Mouse (Mus musculus) forebrain, embryonic 15.5 days (tissue): ENCODE data around the gene Sft2d2. TPM values are rescaled to one million over a fixed set of nuclear protein-coding genes. Genes with fewer than 3 reads are reported as not detected.

Source experiments
- ATAC-seq: fragments of 200-750 bp; cut with Nextera tagmentation; replicated peaks from 2 replicates; pipeline ENCODE4 v1.8.0; 2017; ENCODE audit warnings: mild to moderate bottlenecking, moderate TSS enrichment, moderate library complexity
- H3K27ac ChIP-seq: fragments of 300-500 bp; sonication (generic); replicated peaks from 2 replicates; pipeline ENCODE4 v1.5.1; 2015; ENCODE audit warnings: mild to moderate bottlenecking, inconsistent platforms
- H3K27me3 ChIP-seq: fragments of 300-500 bp; sonication (generic); 2 replicates; pipeline ENCODE4 v1.6.1; 2015; ENCODE audit warnings: inconsistent platforms
- H3K36me3 ChIP-seq: fragments of 300-500 bp; sonication (generic); 2 replicates; pipeline ENCODE4 v1.6.1; 2015; ENCODE audit warnings: mild to moderate bottlenecking, inconsistent platforms
- H3K4me1 ChIP-seq: fragments of 300-500 bp; sonication (generic); 2 replicates; pipeline ENCODE4 v1.6.1; 2015; ENCODE audit warnings: inconsistent platforms
- H3K4me2 ChIP-seq: fragments of 300-500 bp; sonication (generic); replicated peaks from 2 replicates; pipeline ENCODE4 v1.6.1; 2015; ENCODE audit warnings: mild to moderate bottlenecking, inconsistent platforms
- H3K4me3 ChIP-seq: fragments of 300-500 bp; sonication (generic); 2 replicates; pipeline ENCODE4 v1.5.1; 2015; ENCODE audit warnings: mild to moderate bottlenecking, inconsistent platforms
- H3K9ac ChIP-seq: fragments of 300-500 bp; sonication (generic); replicated peaks from 2 replicates; pipeline ENCODE4 v1.6.1; 2015; ENCODE audit warnings: mild to moderate bottlenecking, inconsistent platforms
- H3K9me3 ChIP-seq: fragments of 300-500 bp; sonication (generic); 2 replicates; pipeline ENCODE4 v1.6.1; 2016; ENCODE audit warnings: inconsistent platforms
- WGBS: fragments of 180-500 bp; shearing (Covaris S2); methylation state at CpG from one replicate; pipeline ENCODE4 v1.1.7; 2015; ENCODE audit warnings: mixed read lengths; 5-methylcytosine and 5-hydroxymethylcytosine counted together
- polyA plus RNA-seq: library from polyadenylated mRNA; unstranded; fragments of >200 nt; fragmentation: Nextera tagmentation; extraction: Ambion mirVana; gene quantifications from 2 replicates; pipeline ENCODE4 v1.2.1, GENCODE M21; 2015

Sft2d2 gene
- 5.4 TPM in 2 replicates for polyA plus RNA-seq

GRCm38 (mm10) chr1:165193880-165194661 lies at the start of gene Sft2d2:
Sft2d2 (minus strand) TSS chr1:165194438.
- H3K27ac ChIP-seq, result no peak within 1 kb of the TSS; the same call in 1 of the 2 replicates
- H3K27me3 ChIP-seq, result no peaks in the 10 kb centered on the region
- ATAC-seq, result peak; percentile 81
- peak within 1 kb of the TSS; percentile 50 for H3K9ac ChIP-seq
- no peaks in the 10 kb centered on the region for H3K36me3 ChIP-seq
- peaks cover 18% of the 10 kb centered on the region for H3K4me1 ChIP-seq
- peak within 1 kb of the TSS; percentile 76 for H3K4me3 ChIP-seq
- under 1% methylated on average over 69 of the region's 69 CpGs for WGBS
- peak within 1 kb of the TSS; percentile 94 for H3K4me2 ChIP-seq
- H3K9me3 ChIP-seq, result no peaks in the 10 kb centered on the region

- H3K27ac ChIP-seq, result peak within 1 kb of the TSS; percentile 92
- H3K36me3 ChIP-seq, result no peaks in the 10 kb centered on the region
- peaks cover 23% of the 10 kb centered on the region for H3K4me1 ChIP-seq
- H3K4me2 ChIP-seq, result peak within 1 kb of the TSS; percentile 63
- peak within 1 kb of the TSS; percentile 83 for H3K9ac ChIP-seq
- no peaks in the 10 kb centered on the region for H3K27me3 ChIP-seq
- H3K4me3 ChIP-seq, result peak within 1 kb of the TSS; percentile 79
- peak; percentile 100 for ATAC-seq
- H3K9me3 ChIP-seq, result no peaks in the 10 kb centered on the region
- under 1% methylated on average over 76 of the region's 76 CpGs for WGBS
Measured at GRCm38 (mm10) chr1:165236321-165237298, 42.4 kb upstream of the Sft2d2 start, which contains the start of gene Tiprl. Tiprl (minus strand) TSS chr1:165236996.

GRCm38 (mm10) chr1:165235846-165236245 lies 41.6 kb upstream of the Sft2d2 start:
- H3K4me1 ChIP-seq, result peaks cover 23% of the 10 kb centered on the region
- H3K9ac ChIP-seq, result peak overlapping the region; percentile 83
- no peaks in the 10 kb centered on the region for H3K27me3 ChIP-seq
- H3K27ac ChIP-seq, result peak overlapping the region; percentile 92; the same call in 1 of the 2 replicates
- ATAC-seq, result no peak
- no peaks in the 10 kb centered on the region for H3K9me3 ChIP-seq
- WGBS, result 7% methylated on average over 10 of the region's 10 CpGs
- peak overlapping the region; percentile 79 for H3K4me3 ChIP-seq
- no peaks in the 10 kb centered on the region for H3K36me3 ChIP-seq
- peak overlapping the region; percentile 53 for H3K4me2 ChIP-seq

DNA sequence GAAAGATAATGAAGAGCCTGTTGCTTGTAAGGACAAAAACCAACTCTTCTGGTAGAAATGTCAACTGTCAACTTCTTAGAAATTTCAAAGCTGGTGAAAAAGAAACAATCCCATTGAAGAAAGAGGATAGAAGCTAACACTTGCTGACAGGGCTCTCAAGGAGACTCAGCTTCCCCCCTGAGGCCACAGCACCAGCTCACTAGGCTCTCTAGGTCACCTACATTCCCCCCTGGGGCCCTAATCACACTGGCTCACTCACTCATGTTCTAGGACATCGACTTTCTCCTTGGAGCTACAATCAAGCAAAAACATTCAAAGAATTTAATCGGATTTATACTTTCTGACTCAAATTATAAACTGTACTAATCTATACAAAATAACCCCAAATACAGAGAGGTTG lies 39.6 kb upstream of the Sft2d2 start:
- Histone ChIP-seq H3K9me3 (no peaks in the 10 kb centered on the region), H3K9ac (no peak overlapping the region), H3K36me3 (no peaks in the 10 kb centered on the region), H3K27ac (no peak overlapping the region), H3K4me2 (no peak overlapping the region), H3K4me1 (peaks cover 23% of the 10 kb centered on the region), H3K27me3 (no peaks in the 10 kb centered on the region), H3K4me3 (no peak overlapping the region)
- no peak for ATAC-seq
- WGBS, result 77% methylated on average over 2 of the region's 2 CpGs

- peaks cover 10% of the 10 kb centered on the region for H3K4me1 ChIP-seq
- WGBS, result 96% methylated on average over 4 of the region's 4 CpGs
- H3K36me3 ChIP-seq, result peaks cover 12% of the 10 kb centered on the region
- H3K4me2 ChIP-seq, result no peak overlapping the region
- H3K27me3 ChIP-seq, result no peaks in the 10 kb centered on the region
- H3K4me3 ChIP-seq, result no peak overlapping the region
- H3K9me3 ChIP-seq, result no peaks in the 10 kb centered on the region
- no peak overlapping the region for H3K27ac ChIP-seq
- ATAC-seq, result no peak
- no peak overlapping the region for H3K9ac ChIP-seq
Measured at GRCm38 (mm10) chr1:165230691-165231090, 36.5 kb upstream of the Sft2d2 start.

DNA sequence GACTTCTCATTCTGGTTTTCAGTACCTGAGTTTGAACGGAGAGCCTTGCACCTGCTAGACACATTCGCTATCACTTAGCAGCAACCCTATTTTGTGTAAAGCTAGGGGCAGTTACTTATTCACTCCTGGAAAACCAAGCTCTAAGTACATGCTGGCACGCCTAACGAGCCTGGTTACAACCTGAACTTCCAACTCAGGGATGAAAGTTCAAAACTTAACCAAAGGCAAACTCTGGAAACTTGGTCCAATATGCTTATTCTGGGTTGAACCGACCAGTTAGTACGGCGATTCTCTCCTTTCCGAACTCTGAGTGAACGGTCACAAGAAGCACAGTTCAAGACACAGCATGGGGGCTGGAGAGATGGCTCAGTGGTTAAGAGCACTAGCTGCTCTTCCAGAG lies 35.3 kb upstream of the Sft2d2 start:
- H3K27ac ChIP-seq, result no peak overlapping the region
- no peak for ATAC-seq
- H3K4me2 ChIP-seq, result no peak overlapping the region
- H3K4me1 ChIP-seq, result peaks cover 4% of the 10 kb centered on the region; the same call in 1 of the 2 replicates
- H3K4me3 ChIP-seq, result no peak overlapping the region
- 90% methylated on average over 9 of the region's 9 CpGs for WGBS
- H3K27me3 ChIP-seq, result no peaks in the 10 kb centered on the region
- no peaks in the 10 kb centered on the region for H3K9me3 ChIP-seq
- peaks cover 18% of the 10 kb centered on the region for H3K36me3 ChIP-seq
- H3K9ac ChIP-seq, result no peak overlapping the region

- Histone ChIP-seq H3K9me3 (no peaks in the 10 kb centered on the region), H3K27me3 (no peaks in the 10 kb centered on the region), H3K4me2 (no peak overlapping the region), H3K27ac (no peak overlapping the region), H3K9ac (no peak overlapping the region), H3K36me3 (peaks cover 70% of the 10 kb centered on the region), H3K4me3 (no peak overlapping the region), H3K4me1 (no peaks in the 10 kb centered on the region)
- WGBS, result 95% methylated on average over 2 of the region's 2 CpGs
- no peak for ATAC-seq
Measured at GRCm38 (mm10) chr1:165217023-165217589, 22.9 kb upstream of the Sft2d2 start.

GRCm38 (mm10) chr1:165215831-165216230 lies 21.6 kb upstream of the Sft2d2 start:
- Histone ChIP-seq H3K9ac (no peak overlapping the region), H3K4me3 (no peak overlapping the region), H3K36me3 (peaks cover 58% of the 10 kb centered on the region), H3K9me3 (no peaks in the 10 kb centered on the region), H3K4me1 (no peaks in the 10 kb centered on the region), H3K27me3 (no peaks in the 10 kb centered on the region), H3K4me2 (no peak overlapping the region), H3K27ac (no peak overlapping the region)
- ATAC-seq, result no peak
- WGBS, result 89% methylated on average over 7 of the region's 7 CpGs

- Histone ChIP-seq H3K9ac (no peak overlapping the region), H3K4me2 (no peak overlapping the region), H3K27ac (no peak overlapping the region), H3K9me3 (no peaks in the 10 kb centered on the region), H3K27me3 (no peaks in the 10 kb centered on the region), H3K36me3 (no peaks in the 10 kb centered on the region), H3K4me3 (no peak overlapping the region), H3K4me1 (no peaks in the 10 kb centered on the region)
- ATAC-seq, result no peak
- WGBS, result 55% methylated on average over 2 of the region's 2 CpGs
Measured at GRCm38 (mm10) chr1:165205591-165205990, 11.4 kb upstream of the Sft2d2 start.

- no peak for ATAC-seq
- 61% methylated on average over 2 of the region's 2 CpGs for WGBS
- H3K36me3 ChIP-seq, result no peaks in the 10 kb centered on the region
Measured at GRCm38 (mm10) chr1:165203488-165204035, 9.3 kb upstream of the Sft2d2 start.

GRCm38 (mm10) chr1:165201445-165202012 lies 7.3 kb upstream of the Sft2d2 start:
- WGBS, result 90% methylated on average over 4 of the region's 4 CpGs
- Histone ChIP-seq H3K4me2 (no peak overlapping the region), H3K27me3 (no peaks in the 10 kb centered on the region), H3K36me3 (no peaks in the 10 kb centered on the region), H3K9me3 (no peaks in the 10 kb centered on the region), H3K9ac (no peak overlapping the region), H3K4me1 (no peaks in the 10 kb centered on the region), H3K27ac (no peak overlapping the region), H3K4me3 (no peak overlapping the region)
- ATAC-seq, result no peak

More at GRCm38 (mm10) chr1:165203488-165204035, 9.3 kb upstream of the Sft2d2 start:
- Histone ChIP-seq H3K4me3 (no peak overlapping the region), H3K27me3 (no peaks in the 10 kb centered on the region), H3K4me2 (no peak overlapping the region), H3K27ac (no peak overlapping the region), H3K4me1 (no peaks in the 10 kb centered on the region), H3K9ac (no peak overlapping the region), H3K9me3 (no peaks in the 10 kb centered on the region)
